Mouse (Mus musculus): Measurements from ENCODE around the gene Cops3.

Gene Cops3

GRCm38 (mm10) chr11:59777259-59777658 lies 62.4 kb downstream of the Cops3 start:
- no peak for DNase-seq (ENCODE audit: low spot score)

GRCm38 (mm10) chr11:59775435-59776148 lies 64.0 kb downstream of the Cops3 start:
- DNase-seq (ENCODE audit: low spot score), result no peak

GRCm38 (mm10) chr11:59774522-59774921 lies 65.1 kb downstream of the Cops3 start:
- DNase-seq (ENCODE audit: low spot score), result no peak

GRCm38 (mm10) chr11:59772902-59773301 lies 66.7 kb downstream of the Cops3 start:
- DNase-seq (ENCODE audit: low spot score), result no peak

GRCm38 (mm10) chr11:59772291-59772690 lies 67.3 kb downstream of the Cops3 start:
- DNase-seq (ENCODE audit: low spot score), result no peak

GRCm38 (mm10) chr11:59770753-59771152 lies 68.9 kb downstream of the Cops3 start:
- DNase-seq (ENCODE audit: low spot score), result no peak

GRCm38 (mm10) chr11:59769738-59770137 lies 69.9 kb downstream of the Cops3 start:
- DNase-seq (ENCODE audit: low spot score), result no peak

GRCm38 (mm10) chr11:59769307-59769706 lies 70.3 kb downstream of the Cops3 start:
- no peak for DNase-seq (ENCODE audit: low spot score)

Data from adipocyte (in vitro differentiated cells).